Mouse (Mus musculus): ENCODE measurements around the gene Ensa.

- no peak for TF ChIP-seq EP300 (IDR thresholded peaks at IDR 0.05; ENCODE audit: low read depth)
- TF ChIP-seq CTCF (IDR thresholded peaks at IDR 0.05; ENCODE audit: low read depth): no peak
Measured at GRCm38 (mm10) chr3:95630856-95631255, 6.1 kb downstream of the Ensa start.

Measured in heart, postnatal 0 days (tissue).